Mouse (Mus musculus) erythroblast, adult 5-6 weeks (primary cell): ENCODE data around the gene Armcx5. TPM values are rescaled to one million over a fixed set of nuclear protein-coding genes. Genes with fewer than 3 reads are reported as not detected.
"Not testable (repeated sequence)": the region's sequence is repeated elsewhere in the genome, so short reads cannot be mapped to it uniquely, and the experiment has no call there.

Source experiments
- ATAC-seq: replicated peaks from 2 replicates; pipeline ENCODE4 v1.8.0; 2016; ENCODE audit warnings: moderate number of reproducible peaks, mild to moderate bottlenecking, moderate TSS enrichment, inconsistent platforms; ENCODE audit not compliant: poor library complexity, low FRiP score, severe bottlenecking
- total RNA-seq, 2 experiments: library from RNA; stranded (forward) in 1 of 2; stranded (reverse) in 1 of 2; fragments of 150-400 nt in 1 of 2; fragments of 200-764, 138-1000 nt in 1 of 2; gene quantifications; 2 replicates each; pipeline versions ENCODE4 v1.2.3 to v1.2.4; 2015 to 2017; ENCODE audit warnings: low replicate concordance in 2 of 2

The Armcx5 gene
- total RNA-seq (2015; ENCODE audit: low replicate concordance), result 5.4 and 6.5 TPM in 2 replicates
- total RNA-seq (2017; ENCODE audit: low replicate concordance), result 4.4 and 4.7 TPM in 2 replicates

DNA sequence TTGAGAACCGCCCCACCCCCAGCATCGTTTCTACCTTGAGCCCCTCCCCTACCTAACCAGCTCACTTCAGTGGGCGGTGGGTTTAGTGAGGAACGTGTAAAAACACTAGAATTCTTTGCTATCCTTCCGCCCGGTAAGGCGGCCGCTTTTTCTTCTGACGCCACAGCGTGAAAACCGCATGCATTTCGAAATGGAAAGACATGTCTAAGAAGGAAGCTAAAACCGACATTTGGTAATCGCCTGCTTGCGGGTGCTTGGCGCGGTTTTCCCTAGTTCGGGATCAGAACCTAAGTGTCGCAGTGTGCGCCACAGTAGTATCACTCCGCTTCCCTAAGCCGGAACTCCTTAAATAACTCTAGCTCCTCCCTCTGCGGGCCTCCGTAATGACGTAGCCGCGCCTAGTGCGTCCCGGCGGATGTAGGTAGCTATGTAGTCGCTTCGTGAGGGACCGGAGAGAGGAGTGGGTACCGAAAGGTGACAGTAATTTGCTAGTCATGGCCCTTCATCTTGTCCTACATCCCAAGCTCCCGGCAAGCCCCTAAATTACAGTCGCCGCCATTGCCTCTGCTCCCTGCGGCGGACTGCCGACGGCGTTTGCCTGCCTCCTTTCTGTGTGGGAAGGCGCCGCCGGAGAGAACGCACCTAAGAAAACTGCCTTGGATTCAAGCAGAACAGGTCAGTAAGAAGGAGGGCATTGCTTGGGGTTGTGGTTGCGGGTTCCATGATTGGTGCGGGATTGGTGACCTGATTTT is at the start of gene Armcx5, which contains the start of gene Gprasp1:
Gene Armcx5 (plus strand): TSS at position 430 of the 752 bp plus-strand sequence.
Gene Gprasp1 (plus strand): TSS at position 430 of the 752 bp plus-strand sequence.
- peak; percentile 100 for ATAC-seq

DNA sequence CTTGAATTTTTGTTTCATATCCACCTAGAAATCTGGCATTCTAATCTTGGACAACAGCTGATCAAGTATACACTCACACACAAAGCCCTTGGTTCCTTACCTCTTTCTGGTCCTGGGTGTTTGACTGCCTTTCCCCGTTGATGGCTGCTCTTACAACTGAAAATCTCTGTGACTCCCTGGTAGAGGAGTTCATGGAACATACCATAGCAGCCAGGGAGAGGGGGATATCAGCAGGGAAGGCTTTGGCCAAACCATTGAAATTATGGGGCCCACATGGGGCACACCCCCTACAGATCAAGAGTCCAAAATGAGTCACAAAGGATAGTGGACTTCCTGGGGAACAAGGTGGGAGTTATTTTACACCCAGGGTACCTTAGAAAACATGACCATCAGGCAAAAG is 48.9 kb upstream of the Armcx5 start, which contains the start of gene Tcp11x2:
Gene Tcp11x2 (minus strand): TSS at position 158 of the 400 bp plus-strand sequence.
- no peak for ATAC-seq

DNA sequence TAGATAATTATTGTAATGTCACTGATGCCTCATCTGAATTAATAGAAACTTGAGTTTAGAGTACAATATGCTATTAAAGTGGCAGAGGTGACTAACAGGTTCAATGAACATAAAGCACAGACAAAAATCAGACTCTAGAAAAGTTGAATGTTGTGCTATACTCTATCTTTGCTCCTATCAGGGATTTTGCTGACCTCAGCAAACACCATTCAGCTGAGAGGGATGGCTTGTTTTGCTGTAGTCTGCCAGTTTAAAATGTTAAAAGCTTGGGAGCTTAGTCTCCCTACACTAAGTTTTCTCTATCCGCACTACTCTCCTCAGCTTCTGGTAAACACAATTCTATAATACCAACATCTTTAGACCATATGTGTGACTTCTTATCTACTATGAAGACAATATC is 39.4 kb upstream of the Armcx5 start:
- ATAC-seq, result no peak

DNA sequence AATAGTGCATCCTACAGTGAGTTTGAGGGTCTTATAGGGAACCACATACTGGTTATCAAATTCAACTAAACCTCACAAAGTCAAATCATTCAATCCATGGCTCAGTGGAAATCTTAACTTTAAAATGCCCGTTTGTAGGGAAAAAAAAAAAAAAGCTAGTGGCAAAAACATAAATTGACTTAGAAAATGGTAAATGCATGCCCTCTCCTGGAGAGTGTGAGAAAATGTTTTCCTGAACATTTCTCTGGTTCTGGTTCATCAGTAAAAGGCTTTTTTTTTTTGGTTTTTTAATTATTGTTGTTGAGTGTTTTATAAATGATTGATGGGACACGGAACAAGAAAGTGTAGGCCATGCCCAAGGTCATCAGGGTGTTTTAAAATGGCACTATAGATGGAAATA is 38.2 kb upstream of the Armcx5 start:
- ATAC-seq, result no peak

DNA sequence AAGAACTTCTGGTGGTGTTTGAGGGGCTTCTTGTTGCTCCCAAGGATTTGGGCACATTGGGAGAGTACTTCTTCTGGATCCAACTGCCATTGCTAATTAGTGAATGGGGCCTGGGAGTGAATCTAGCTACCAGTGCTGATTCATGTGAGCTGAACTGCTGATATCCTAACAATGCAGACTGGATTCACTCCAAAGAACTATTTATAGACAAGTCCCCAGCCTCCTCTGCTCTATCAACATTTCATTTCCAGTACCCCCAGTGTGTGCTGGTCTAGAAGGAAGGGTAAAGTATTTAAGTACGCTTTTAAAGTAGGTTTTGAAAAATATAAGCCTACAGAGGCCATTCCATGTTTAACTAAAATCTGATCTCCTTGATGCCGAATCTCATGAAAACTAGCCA is 29.7 kb upstream of the Armcx5 start:
- ATAC-seq, result no peak

DNA sequence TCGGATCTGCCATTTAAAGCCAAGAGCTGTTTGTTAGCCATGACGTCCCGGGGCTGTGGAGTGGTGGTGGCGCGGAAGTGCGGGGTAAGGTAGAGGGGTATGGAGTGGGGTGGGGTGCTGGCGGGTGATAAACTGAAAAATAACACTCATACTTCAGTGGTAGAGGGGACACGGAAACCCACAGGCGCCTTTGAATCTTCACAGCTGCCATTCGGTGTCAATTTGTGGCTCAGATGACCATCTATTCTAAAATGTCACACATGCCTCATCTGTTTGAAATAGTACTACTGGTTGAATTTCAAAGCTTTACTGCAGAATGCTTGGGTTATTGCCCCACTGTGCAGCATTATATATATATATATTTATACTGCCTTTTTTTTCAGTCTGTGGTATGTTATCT is 17.4 kb upstream of the Armcx5 start, which contains the start of gene Tmsb15a:
Gene Tmsb15a (minus strand): TSS at position 101 of the 400 bp plus-strand sequence.
- no peak for ATAC-seq

DNA sequence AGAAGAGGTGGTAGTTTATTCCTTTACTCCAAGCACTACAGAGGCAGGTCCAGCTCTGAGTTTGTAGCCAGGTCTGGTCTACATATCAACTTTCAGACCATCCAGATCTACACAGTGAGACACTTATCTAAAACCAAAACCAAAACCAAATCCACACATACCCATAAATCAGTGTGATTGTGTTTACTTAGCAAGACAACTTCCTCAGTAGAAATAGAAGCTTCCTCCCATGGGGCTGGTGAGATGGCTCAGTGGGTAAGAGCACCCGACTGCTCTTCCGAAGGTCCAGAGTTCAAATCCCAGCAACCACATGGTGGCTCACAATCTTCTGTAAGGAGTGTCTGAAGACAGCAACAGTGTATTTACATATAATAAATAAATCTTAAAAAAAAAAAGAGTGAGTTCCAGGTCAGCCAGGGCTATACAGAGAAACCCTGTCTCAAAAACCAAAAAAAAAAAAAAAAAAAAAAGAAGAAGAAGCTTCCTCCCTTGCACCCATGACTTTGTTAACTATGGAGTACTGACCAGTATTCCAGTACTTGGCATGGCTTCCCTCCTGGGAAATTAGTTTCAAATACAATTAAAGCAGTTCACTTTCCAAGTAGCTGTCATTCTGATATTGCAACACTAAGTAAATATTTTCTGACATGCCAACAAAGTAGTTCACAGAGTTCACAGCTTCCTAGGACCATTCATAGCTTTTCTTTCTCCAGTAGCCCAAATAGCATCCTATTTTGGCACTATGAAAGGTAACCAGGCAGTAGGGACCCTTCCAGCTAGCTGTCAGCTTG is 3.6 kb upstream of the Armcx5 start:
- no peak for ATAC-seq

DNA sequence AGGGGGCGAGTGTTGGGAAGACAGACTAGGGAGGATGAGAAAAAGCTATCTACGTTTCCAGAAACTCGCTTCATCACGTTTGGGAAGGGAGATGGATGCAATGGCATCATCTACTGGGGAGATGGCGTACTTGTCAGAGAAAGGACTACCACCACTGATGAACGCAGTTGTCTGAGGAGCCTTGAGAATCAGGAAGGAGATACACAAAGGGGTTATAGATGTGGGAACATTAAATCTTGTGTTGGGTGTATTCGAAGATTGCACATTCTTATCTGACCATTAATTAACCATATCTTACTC is 473 bp downstream of the Armcx5 start:
- ATAC-seq, result peak; percentile 37

DNA sequence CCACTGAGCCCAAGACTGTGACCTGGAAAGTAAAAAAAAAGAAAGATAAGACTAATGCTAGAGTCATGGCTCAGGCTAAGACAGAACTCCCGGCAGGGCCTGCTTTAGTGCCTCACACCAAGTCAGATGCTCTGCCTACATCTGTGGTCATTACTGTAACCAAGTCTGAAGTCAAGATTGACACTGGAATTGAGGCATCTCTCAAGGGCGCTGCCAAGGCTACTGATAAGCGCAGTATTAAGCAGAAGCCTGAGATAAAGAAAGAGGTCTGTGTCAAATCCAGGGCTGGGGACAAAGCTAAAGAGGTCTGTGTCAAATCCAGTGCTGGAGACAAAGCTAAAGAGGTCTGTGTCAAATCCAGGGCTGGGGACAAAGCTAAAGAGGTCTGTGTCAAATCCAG is 2.8 kb downstream of the Armcx5 start:
- not testable (repeated sequence) for ATAC-seq

DNA sequence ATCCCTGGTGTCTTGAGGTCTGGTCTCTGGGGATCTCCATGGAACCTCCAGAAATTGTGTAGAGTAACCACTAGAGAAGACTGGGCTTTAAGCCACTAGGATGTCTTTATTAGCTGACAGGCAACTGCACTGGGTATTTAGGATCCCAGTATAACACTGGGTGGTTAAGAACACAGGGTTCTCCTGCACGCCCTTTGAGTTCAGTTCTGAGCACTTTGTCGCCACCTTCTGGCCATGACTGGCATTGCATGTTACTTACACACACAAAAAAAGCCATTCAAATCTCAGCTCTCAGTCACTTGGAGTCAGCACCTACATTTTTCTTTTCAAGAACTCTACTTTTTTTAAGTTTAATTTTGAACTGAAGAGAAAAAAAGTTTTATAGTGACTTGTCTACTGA is 10.3 kb downstream of the Armcx5 start:
- ATAC-seq, result peak; percentile 80; the same call in 1 of the 2 replicates

DNA sequence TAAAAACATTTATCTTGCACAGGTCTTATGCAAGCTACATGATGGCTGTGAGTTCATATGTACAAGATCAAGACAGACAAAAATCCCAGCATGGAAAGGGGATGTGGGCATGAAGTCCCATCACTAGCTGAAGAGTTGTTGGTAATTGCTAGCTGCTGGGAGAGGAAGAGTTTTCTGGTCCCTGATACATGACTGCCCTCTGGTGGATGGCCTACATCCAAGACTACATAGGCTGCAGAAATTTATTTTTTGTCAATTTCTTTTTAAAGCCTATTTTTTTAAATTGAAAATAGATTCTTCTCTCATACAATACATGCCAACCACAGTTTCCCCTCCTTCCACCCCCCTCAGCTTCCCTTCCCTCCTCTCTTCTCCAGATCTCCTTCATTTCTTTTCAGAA is 19.2 kb downstream of the Armcx5 start:
- no peak for ATAC-seq

DNA sequence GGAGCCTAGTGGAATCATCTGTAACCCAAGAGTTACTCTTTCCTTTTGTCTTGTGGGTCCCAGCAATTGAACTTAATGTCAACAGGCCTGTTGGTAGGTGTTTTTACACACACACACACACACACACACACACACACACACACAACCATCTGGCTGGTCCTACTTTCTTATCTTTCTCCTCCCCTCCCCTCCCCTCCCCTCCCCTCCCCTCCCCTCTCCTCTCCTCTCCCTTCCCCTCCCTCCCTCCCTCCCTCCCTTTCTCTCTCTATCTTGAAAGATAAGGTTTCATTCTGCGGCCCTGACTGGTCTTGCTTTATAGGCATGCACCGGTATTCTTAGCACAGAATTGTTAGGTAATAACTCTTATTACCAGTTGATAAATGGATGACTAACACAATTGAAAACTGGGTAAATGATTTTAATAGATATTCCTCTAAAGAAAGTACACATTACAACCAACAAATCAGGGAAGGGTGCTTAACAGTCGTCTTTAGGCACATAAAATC is 25.6 kb downstream of the Armcx5 start:
- ATAC-seq, result no peak

DNA sequence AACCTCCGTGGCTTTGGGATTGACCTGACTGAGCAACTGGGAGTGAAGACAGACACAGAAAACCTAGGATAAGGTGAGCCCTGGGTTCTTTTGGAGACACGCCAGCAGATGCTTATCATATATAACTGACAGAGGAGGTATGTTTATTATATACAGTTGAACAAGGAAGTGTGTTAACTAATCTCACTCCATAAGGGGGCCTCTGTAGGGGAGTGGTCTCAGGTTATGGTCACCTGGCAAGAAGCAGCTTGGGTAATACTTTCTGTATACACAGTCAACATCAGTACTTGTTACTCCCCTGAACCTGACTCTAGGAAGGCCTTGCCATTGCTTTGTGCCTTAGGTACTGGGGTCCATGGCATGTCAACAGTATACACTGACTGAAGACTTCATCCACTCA is 26.0 kb downstream of the Armcx5 start:
- no peak for ATAC-seq

DNA sequence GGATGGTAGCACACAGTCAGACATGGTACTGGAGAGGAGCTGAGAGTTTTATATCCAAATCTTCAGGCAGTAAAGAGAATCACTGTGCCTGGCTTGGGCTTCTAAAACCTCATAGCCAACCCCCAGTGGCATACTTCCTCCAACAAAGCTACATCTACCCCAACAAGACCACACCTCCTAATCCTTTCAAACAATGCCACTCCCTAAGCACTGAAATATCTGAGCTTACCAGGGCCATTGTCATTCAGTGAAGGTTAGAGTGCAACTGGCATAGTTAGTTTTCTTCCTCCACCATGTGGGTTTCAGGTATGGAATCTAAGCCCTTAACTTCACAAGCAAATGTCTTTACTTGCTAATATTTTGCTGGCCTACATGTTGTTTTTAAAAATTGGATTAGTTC is 49.0 kb downstream of the Armcx5 start:
- ATAC-seq, result no peak

DNA sequence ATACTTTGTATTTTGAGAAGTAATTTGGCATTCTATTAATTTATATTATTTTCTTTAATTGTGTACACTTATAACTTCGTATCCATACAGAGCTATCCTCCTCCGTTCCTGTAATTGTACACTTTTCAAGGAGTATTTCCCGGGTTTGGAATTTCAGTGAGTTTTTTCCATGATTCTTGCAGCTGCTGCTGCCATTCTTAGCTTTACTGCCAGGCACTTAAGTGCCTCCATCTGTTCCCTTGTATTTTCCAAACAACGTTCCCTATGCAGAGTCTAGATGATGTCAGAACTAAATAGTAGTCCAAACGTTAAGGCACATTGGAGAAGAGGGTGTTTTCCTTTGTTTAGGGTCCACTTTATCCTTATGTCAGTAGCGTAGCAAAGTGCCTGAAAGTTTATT is 49.8 kb downstream of the Armcx5 start:
- ATAC-seq, result no peak

DNA sequence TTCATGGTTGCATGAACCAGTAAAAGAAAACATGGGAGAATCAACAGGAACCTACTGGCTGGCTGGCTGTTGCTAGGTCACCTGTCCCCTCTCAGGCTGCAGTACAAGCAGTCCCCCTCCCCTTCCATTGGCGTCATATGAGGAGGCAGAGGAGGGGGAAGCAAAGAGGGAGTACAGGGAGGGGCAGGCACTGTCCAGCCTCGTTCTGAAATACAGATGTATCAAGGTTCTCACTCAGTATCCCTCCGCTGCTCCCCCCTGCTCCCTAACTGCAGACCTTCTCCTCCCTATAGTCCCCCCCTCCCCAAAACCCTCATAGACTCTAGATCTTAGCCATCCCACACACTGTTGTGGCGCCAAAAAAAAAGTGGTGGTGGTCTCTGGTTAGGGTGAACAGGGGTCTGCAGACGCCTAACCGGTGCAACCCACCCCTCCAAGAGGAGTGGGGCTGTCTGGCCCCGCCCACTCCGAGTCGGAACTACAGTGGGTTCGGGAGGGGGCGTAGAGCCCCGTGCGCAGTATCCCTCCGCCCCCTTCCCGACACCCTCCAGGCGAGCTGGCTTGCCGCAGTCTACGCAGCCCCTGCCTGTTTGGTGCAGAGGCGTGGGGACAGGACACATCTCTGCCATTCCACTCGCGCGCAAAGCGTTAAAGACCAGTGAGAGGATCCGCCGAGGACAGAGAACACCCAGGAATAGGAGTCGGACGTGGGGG is 53.2 kb downstream of the Armcx5 start:
- not testable (repeated sequence) for ATAC-seq

DNA sequence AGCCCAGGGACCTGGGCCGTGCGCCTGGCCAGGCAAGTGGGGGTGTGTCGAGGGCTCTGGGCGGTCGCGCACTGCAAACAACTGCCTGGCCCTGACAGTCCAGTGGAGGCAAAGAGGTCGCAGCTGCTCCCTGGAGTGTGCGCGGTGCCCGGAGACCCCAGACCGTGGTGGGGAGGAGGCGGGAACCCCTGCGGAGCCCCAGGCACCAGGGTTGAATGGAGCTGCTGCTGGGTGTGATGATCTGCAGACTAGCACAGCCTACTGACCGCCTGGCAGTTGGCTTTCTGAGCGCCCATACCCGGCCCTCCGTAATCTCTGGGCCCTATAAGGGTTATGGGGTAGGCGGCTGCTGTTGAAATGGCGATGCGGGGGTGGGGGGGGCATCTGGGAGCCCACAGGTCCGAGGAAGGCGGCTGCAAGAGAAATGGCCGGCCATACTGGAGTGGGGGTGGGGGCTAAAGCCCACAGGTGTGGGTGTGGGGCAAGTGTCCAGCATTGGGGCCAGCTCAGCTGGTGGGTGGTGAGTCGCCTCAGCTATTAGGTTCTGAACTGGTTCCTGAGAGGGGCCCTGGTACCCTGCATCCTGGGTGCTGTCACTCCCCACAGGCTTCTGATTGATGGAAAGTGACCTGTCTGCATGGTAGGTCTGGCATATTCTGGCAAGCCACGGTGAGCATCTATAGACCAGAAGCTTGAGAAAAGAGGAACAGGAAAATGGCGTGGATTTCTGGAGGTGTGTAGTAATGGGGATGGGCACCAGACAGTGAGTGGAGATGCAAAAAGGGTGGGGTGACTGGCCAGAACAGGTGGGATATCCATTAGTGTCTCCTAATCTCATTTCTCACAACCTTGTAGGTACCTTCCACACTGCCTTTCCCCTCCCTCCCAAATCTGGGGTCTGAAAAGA is 54.0 kb downstream of the Armcx5 start:
- not testable (repeated sequence) for ATAC-seq
